Mouse (Mus musculus) thymus, postnatal 10 days (tissue): ENCODE measurements around the gene Abhd18.

Experiments
- DNase-seq, 2 experiments: peaks; one replicate each; pipeline ENCODE4 v3.0.0; 2021; ENCODE audit warnings: low spot score in 2 of 2

Abhd18 gene

GRCm38 (mm10) chr3:40949903-40950600, 103.3 kb downstream of the Abhd18 start:
- DNase-seq, result peak in 1 of 2 experiments; percentile 40

GRCm38 (mm10) chr3:40950601-40951201, 103.9 kb downstream of the Abhd18 start:
- peak in 1 of 2 experiments; percentile 31 for DNase-seq

- DNase-seq, result peak in 1 of 2 experiments; percentile 20
Observed at GRCm38 (mm10) chr3:40951365-40951764, 104.6 kb downstream of the Abhd18 start.

- DNase-seq, result no peak
Observed at GRCm38 (mm10) chr3:40952606-40953005, 105.8 kb downstream of the Abhd18 start.

- no peak for DNase-seq
Observed at GRCm38 (mm10) chr3:40954792-40955191, 108.0 kb downstream of the Abhd18 start.

GRCm38 (mm10) chr3:40958831-40959230, 112.1 kb downstream of the Abhd18 start:
- no peak for DNase-seq

GRCm38 (mm10) chr3:40980758-40981157, 134.0 kb downstream of the Abhd18 start:
- DNase-seq, result no peak

GRCm38 (mm10) chr3:40987539-40987938, 140.8 kb downstream of the Abhd18 start:
- DNase-seq, result no peak
